Mouse (Mus musculus): Measurements from ENCODE around the gene Bnc2. TPM values are rescaled to one million over a fixed set of nuclear protein-coding genes. Genes with fewer than 3 reads are reported as not detected.

The Bnc2 gene
- total and polyA plus RNA-seq, 3 experiments, result 0.55 TPM; not detected in 2

GRCm38 (mm10) chr4:84528358-84528757 is 146.7 kb downstream of the Bnc2 start:
- Histone ChIP-seq H3K9me3 (replicated peaks) (peaks cover 21% of the 10 kb centered on the region), H3K27me3 (ENCODE audit: insufficient read depth, low read length) (no peaks in the 10 kb centered on the region), H3K36me3 (replicated peaks) (no peaks in the 10 kb centered on the region), H3K4me1 (ENCODE audit: insufficient read depth, low read depth, low read length) (no peaks in the 10 kb centered on the region), H3K4me3 (ENCODE audit: low read depth, low read length) (no peak overlapping the region)
- TF ChIP-seq CTCF (IDR thresholded peaks at IDR 0.05; ENCODE audit: low read depth, low read length) (no peak), TAL1 (conservative IDR thresholded peaks at IDR 0.05; ENCODE audit: low read depth, low read length) (no peak), GATA2 (IDR thresholded peaks at IDR 0.05; ENCODE audit: borderline replicate concordance, low read depth, low read length) (no peak), POLR2AphosphoS5 (IDR thresholded peaks at IDR 0.05; ENCODE audit: insufficient replicate concordance, low read depth, low read length) (no peak), GATA1 (IDR thresholded peaks at IDR 0.05; ENCODE audit: borderline replicate concordance, low read length) (no peak)
- ATAC-seq (ENCODE audit: extremely low read depth, insufficient number of reproducible peaks, low FRiP score, poor library complexity, severe bottlenecking) (no peak), DNase-seq (ENCODE audit: low spot score) (no peak)

- Histone ChIP-seq H3K4me3 (ENCODE audit: low read depth, low read length) (no peak overlapping the region), H3K36me3 (replicated peaks) (no peaks in the 10 kb centered on the region), H3K4me1 (ENCODE audit: insufficient read depth, low read depth, low read length) (no peaks in the 10 kb centered on the region), H3K9me3 (replicated peaks) (peaks cover 24% of the 10 kb centered on the region), H3K27me3 (ENCODE audit: insufficient read depth, low read length) (no peaks in the 10 kb centered on the region)
- DNase-seq (ENCODE audit: low spot score), result no peak
- TF ChIP-seq CTCF (IDR thresholded peaks at IDR 0.05; ENCODE audit: low read depth, low read length) (no peak), GATA2 (IDR thresholded peaks at IDR 0.05; ENCODE audit: borderline replicate concordance, low read depth, low read length) (no peak), TAL1 (conservative IDR thresholded peaks at IDR 0.05; ENCODE audit: low read depth, low read length) (no peak), POLR2AphosphoS5 (IDR thresholded peaks at IDR 0.05; ENCODE audit: insufficient replicate concordance, low read depth, low read length) (no peak), GATA1 (IDR thresholded peaks at IDR 0.05; ENCODE audit: borderline replicate concordance, low read length) (no peak)
- ATAC-seq (ENCODE audit: extremely low read depth, insufficient number of reproducible peaks, low FRiP score, poor library complexity, severe bottlenecking), result no peak
Observed at GRCm38 (mm10) chr4:84527066-84527933, 147.8 kb downstream of the Bnc2 start.

DNA sequence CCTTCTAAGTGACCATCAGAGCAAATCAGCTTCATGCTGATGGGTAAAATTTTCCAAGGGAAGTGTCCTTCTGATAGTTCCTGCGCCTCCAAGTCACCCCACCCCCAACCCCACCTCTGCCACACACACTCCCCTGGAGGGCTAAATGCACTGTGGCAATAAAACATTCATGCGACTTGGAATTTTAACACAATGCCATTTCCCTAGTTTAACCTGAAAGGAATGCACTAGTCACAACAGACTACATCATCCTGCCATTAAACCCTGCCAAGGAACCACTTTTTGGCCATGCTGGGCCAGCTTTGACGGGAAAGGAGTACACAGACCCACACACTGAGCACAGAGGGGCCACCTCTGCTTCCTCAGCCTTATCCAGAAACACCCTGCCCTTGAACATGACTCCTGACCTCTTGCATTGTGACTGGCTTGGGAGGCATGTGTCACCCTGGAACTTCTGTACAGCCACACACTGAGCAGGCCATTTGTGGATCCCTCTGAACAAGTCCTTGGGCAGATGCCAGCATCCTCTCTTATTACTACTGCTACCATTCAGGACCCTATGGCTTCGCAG is 151.3 kb downstream of the Bnc2 start:
- Histone ChIP-seq H3K4me1 (ENCODE audit: insufficient read depth, low read depth, low read length) (no peaks in the 10 kb centered on the region), H3K4me3 (ENCODE audit: low read depth, low read length) (no peak overlapping the region), H3K9me3 (replicated peaks) (peaks cover 31% of the 10 kb centered on the region), H3K36me3 (replicated peaks) (no peaks in the 10 kb centered on the region), H3K27me3 (ENCODE audit: insufficient read depth, low read length) (no peaks in the 10 kb centered on the region)
- no peak for TF ChIP-seq GATA1 (IDR thresholded peaks at IDR 0.05; ENCODE audit: borderline replicate concordance, low read length)
- DNase-seq (ENCODE audit: low spot score) (no peak), ATAC-seq (ENCODE audit: extremely low read depth, insufficient number of reproducible peaks, low FRiP score, poor library complexity, severe bottlenecking) (no peak)

- no peak for DNase-seq (ENCODE audit: low spot score)
- H3K9me3 ChIP-seq (replicated peaks), result peaks cover 31% of the 10 kb centered on the region
- ATAC-seq (ENCODE audit: extremely low read depth, insufficient number of reproducible peaks, low FRiP score, poor library complexity, severe bottlenecking), result peak; percentile 8; the same call in 1 of the 2 replicates
- no peaks in the 10 kb centered on the region for H3K27me3 ChIP-seq (ENCODE audit: insufficient read depth, low read length)
- no peak overlapping the region for H3K4me3 ChIP-seq (ENCODE audit: low read depth, low read length)
- H3K4me1 ChIP-seq (ENCODE audit: insufficient read depth, low read depth, low read length), result no peaks in the 10 kb centered on the region
- no peaks in the 10 kb centered on the region for H3K36me3 ChIP-seq (replicated peaks)
- TF ChIP-seq GATA1 (IDR thresholded peaks at IDR 0.05; ENCODE audit: borderline replicate concordance, low read length) (no peak), TAL1 (conservative IDR thresholded peaks at IDR 0.05; ENCODE audit: low read depth, low read length) (no peak), GATA2 (IDR thresholded peaks at IDR 0.05; ENCODE audit: borderline replicate concordance, low read depth, low read length) (no peak), CTCF (IDR thresholded peaks at IDR 0.05; ENCODE audit: low read depth, low read length) (no peak)
Observed at GRCm38 (mm10) chr4:84523211-84523610, 151.9 kb downstream of the Bnc2 start.

DNA sequence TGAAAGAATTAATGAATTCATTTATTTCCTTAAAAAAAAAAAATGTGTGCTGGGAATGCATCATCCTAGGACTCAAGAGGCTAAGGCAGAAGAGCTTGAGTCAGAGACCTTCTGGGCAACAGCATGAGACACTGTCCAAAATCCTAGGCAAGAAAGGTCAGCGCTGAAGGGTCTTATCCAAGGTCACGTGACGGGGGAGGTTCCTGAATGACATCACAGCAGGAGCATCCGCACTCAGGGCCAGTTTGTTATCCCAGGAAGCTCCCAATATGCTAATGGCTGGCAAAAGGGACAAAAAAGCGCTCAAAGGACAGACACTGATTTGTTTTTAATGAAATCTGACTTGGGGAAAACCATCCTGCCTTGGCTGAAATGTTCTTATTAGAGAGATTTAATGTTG is 153.5 kb downstream of the Bnc2 start:
- peaks cover 31% of the 10 kb centered on the region for H3K9me3 ChIP-seq (replicated peaks)
- H3K27me3 ChIP-seq (ENCODE audit: insufficient read depth, low read length), result no peaks in the 10 kb centered on the region
- DNase-seq (ENCODE audit: low spot score) (no peak), ATAC-seq (ENCODE audit: extremely low read depth, insufficient number of reproducible peaks, low FRiP score, poor library complexity, severe bottlenecking) (no peak)
- TF ChIP-seq TAL1 (conservative IDR thresholded peaks at IDR 0.05; ENCODE audit: low read depth, low read length) (no peak), POLR2AphosphoS5 (IDR thresholded peaks at IDR 0.05; ENCODE audit: insufficient replicate concordance, low read depth, low read length) (no peak), GATA1 (IDR thresholded peaks at IDR 0.05; ENCODE audit: borderline replicate concordance, low read length) (no peak), GATA2 (IDR thresholded peaks at IDR 0.05; ENCODE audit: borderline replicate concordance, low read depth, low read length) (no peak), CTCF (IDR thresholded peaks at IDR 0.05; ENCODE audit: low read depth, low read length) (no peak)
- H3K4me1 ChIP-seq (ENCODE audit: insufficient read depth, low read depth, low read length), result no peaks in the 10 kb centered on the region
- H3K4me3 ChIP-seq (ENCODE audit: low read depth, low read length), result no peak overlapping the region
- H3K36me3 ChIP-seq (replicated peaks), result no peaks in the 10 kb centered on the region

GRCm38 (mm10) chr4:84510466-84510865 is 164.6 kb downstream of the Bnc2 start:
- ATAC-seq (ENCODE audit: extremely low read depth, insufficient number of reproducible peaks, low FRiP score, poor library complexity, severe bottlenecking) (no peak), DNase-seq (ENCODE audit: low spot score) (no peak)
- no peaks in the 10 kb centered on the region for H3K36me3 ChIP-seq (replicated peaks)
- no peak overlapping the region for H3K4me3 ChIP-seq (ENCODE audit: low read depth, low read length)
- no peak for TF ChIP-seq CTCF (IDR thresholded peaks at IDR 0.05; ENCODE audit: low read depth, low read length)
- no peak for TF ChIP-seq POLR2AphosphoS5 (IDR thresholded peaks at IDR 0.05; ENCODE audit: insufficient replicate concordance, low read depth, low read length)
- TF ChIP-seq GATA1 (IDR thresholded peaks at IDR 0.05; ENCODE audit: borderline replicate concordance, low read length), result no peak
- no peak for TF ChIP-seq GATA2 (IDR thresholded peaks at IDR 0.05; ENCODE audit: borderline replicate concordance, low read depth, low read length)
- TF ChIP-seq TAL1 (conservative IDR thresholded peaks at IDR 0.05; ENCODE audit: low read depth, low read length), result no peak
- H3K27me3 ChIP-seq (ENCODE audit: insufficient read depth, low read length), result no peaks in the 10 kb centered on the region
- H3K4me1 ChIP-seq (ENCODE audit: insufficient read depth, low read depth, low read length), result no peaks in the 10 kb centered on the region
- H3K9me3 ChIP-seq (replicated peaks), result peaks cover 6% of the 10 kb centered on the region; the same call in 1 of the 2 replicates

Measured in G1E (cell line).